Mouse (Mus musculus): ENCODE measurements around the gene Mtfp1. TPM values are rescaled to one million over a fixed set of nuclear protein-coding genes. Genes with fewer than 3 reads are reported as not detected.
"Not testable (repeated sequence)": the region's sequence is repeated elsewhere in the genome, so short reads cannot be mapped to it uniquely, and the experiment has no call there.

Gene Mtfp1
- polyA plus RNA-seq, 1 experiment from 2014 or later: 1.6 TPM

DNA sequence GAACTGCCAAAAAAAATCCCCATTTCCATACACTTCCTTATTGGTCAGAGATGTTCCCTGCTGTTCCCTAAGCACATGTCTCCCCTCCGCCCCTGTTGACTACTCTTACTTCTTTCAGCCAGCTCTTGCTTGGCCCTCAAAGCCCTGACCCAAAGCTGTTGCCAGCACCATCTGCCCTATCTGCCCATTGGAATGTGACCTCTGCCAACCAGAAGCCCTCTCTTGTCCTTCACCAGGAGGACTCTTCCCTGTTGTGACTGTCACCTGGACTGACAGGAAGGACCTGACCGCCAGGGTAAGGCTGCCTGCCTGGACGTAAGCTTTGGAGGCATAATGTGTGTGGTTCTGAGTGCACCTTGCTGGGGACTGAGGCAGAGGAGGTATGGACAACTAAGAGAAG is 26.4 kb upstream of the Mtfp1 start:
- H3K4me3 ChIP-seq (ENCODE audit: inconsistent target): no peak overlapping the region
- H3K36me3 ChIP-seq (ENCODE audit: inconsistent target): no peaks in the 10 kb centered on the region
- no peak overlapping the region for H3K27ac ChIP-seq
- WGBS (ENCODE audit: missing documents): 100% methylated on average over 3 of the region's 3 CpGs
- H3K79me2 ChIP-seq (ENCODE audit: inconsistent target): no peaks in the 10 kb centered on the region

GRCm38 (mm10) chr11:4119635-4120034 is 24.4 kb upstream of the Mtfp1 start:
- 17% methylated on average over 5 of the region's 5 CpGs for WGBS (ENCODE audit: missing documents)
- Histone ChIP-seq H3K4me3 (ENCODE audit: inconsistent target) (no peak overlapping the region), H3K79me2 (ENCODE audit: inconsistent target) (no peaks in the 10 kb centered on the region), H3K36me3 (ENCODE audit: inconsistent target) (no peaks in the 10 kb centered on the region), H3K27ac (no peak overlapping the region)

DNA sequence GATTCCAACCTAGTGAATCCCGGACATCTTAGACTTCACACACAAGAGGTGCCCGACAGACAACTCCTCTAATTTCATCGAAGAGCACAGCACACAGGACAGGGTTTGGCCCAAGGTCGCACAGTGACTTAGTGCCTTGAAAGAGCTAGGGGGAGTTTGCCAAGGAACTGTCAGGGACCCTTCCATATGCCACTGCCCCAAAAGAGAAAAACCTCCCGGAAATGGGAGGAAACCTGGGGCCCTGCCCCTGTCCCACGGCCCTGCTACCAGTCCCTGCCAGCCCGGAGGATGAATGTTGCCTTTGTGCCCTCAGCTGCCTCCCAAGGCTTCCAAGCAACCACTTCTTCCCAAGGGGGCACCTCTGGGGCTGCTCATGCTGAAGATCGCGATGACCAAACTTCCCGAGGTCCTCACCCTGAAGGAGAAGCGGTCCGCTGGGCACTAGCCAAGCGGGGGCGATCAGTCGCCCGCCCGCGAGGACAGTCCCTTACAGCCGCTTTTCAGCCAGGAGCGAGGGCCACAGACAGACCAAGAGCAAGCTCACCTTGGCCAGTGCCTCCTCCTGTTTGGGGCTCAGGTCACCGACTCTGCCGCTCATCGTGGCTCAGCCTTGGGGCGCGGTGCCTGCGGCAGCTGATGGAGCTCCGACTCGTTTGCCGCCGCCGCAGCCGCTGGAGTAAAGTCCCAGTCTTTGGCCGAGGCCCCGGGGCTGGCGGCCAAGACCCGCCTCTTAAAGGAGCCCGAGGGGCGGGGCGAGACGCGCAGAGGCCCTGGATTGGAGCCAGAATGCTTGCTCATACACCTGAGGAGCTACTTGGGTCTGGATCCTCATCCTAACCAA is 23.1 kb upstream of the Mtfp1 start:
- H3K79me2 ChIP-seq (ENCODE audit: inconsistent target): no peaks in the 10 kb centered on the region
- no peak overlapping the region for H3K27ac ChIP-seq
- H3K4me3 ChIP-seq (ENCODE audit: inconsistent target): no peak overlapping the region
- no peaks in the 10 kb centered on the region for H3K36me3 ChIP-seq (ENCODE audit: inconsistent target)
- 1% methylated on average over 41 of the region's 41 CpGs for WGBS (ENCODE audit: missing documents)

GRCm38 (mm10) chr11:4117372-4118071 is 22.3 kb upstream of the Mtfp1 start:
- Histone ChIP-seq H3K4me3 (ENCODE audit: inconsistent target) (no peak overlapping the region), H3K27ac (no peak overlapping the region), H3K36me3 (ENCODE audit: inconsistent target) (no peaks in the 10 kb centered on the region), H3K79me2 (ENCODE audit: inconsistent target) (no peaks in the 10 kb centered on the region)
- 18% methylated on average over 3 of the region's 3 CpGs for WGBS (ENCODE audit: missing documents)

DNA sequence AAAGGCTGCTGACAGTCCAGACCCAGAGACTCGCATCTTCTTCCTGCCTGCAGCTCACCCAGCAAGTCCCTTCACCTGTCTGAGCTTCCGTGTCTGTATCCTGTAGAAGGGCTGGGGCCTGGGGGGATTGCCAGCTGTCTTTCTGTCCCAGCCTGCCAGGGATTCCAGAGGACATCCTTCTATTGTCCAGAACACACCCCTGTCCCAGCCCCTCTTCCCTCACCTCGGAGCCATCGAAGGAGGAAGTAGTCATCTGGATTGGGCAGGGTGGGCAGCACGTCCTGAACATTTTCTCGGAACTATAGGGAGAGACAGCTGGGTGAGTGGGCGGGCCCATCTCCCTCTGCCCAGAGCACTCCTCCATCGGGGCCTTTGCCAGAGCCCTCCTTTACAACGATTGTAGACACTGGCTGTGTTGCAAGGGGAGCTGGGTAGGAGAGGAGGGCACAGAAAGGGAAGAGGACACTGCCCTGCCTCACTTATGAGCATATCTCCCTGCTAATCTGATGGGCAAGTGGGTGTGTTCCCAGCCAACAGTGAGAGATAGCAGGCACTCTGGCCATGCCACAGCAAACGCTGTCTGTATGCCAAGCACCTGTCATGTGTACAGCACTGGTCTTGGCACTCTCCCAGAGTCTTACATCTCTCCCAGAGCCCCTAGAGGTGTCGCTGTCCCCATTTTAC is 21.4 kb upstream of the Mtfp1 start:
- no peak overlapping the region for H3K4me3 ChIP-seq (ENCODE audit: inconsistent target)
- no peaks in the 10 kb centered on the region for H3K36me3 ChIP-seq (ENCODE audit: inconsistent target)
- H3K27ac ChIP-seq: no peak overlapping the region
- WGBS (ENCODE audit: missing documents): 51% methylated on average over 11 of the region's 11 CpGs
- H3K79me2 ChIP-seq (ENCODE audit: inconsistent target): no peaks in the 10 kb centered on the region

GRCm38 (mm10) chr11:4115407-4115806 is 20.2 kb upstream of the Mtfp1 start:
- Histone ChIP-seq H3K27ac (no peak overlapping the region), H3K36me3 (ENCODE audit: inconsistent target) (no peaks in the 10 kb centered on the region), H3K79me2 (ENCODE audit: inconsistent target) (no peaks in the 10 kb centered on the region), H3K4me3 (ENCODE audit: inconsistent target) (no peak overlapping the region)
- 100% methylated on average over 4 of the region's 4 CpGs for WGBS (ENCODE audit: missing documents)

DNA sequence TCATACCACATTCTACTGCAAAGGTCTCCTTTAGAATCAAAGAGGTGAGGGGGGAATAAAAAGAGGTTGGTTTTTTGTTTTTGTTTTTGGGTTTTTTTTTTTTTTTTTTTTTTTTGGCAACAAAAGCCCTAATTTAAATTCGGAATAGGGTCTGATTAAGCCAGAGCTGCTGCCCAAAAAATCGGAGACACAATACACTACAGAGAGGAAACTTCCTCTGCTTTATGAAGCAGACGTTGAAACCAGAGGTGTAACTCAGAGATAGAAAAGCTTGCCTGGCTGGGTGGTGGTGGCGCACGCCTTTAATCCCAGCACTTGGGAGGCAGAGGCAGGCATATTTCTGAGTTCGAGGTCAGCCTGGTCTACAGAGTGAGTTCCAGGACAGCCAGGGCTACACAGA is 19.3 kb upstream of the Mtfp1 start:
- not testable (repeated sequence) for H3K27ac ChIP-seq; H3K4me3 ChIP-seq (ENCODE audit: inconsistent target); H3K36me3 ChIP-seq (ENCODE audit: inconsistent target); H3K79me2 ChIP-seq (ENCODE audit: inconsistent target)
- WGBS (ENCODE audit: missing documents): 89% methylated on average over 6 of the region's 6 CpGs

GRCm38 (mm10) chr11:4113970-4114369 is 18.7 kb upstream of the Mtfp1 start:
- H3K36me3 ChIP-seq (ENCODE audit: inconsistent target): no peaks in the 10 kb centered on the region
- WGBS (ENCODE audit: missing documents): 89% methylated on average over 6 of the region's 6 CpGs

DNA sequence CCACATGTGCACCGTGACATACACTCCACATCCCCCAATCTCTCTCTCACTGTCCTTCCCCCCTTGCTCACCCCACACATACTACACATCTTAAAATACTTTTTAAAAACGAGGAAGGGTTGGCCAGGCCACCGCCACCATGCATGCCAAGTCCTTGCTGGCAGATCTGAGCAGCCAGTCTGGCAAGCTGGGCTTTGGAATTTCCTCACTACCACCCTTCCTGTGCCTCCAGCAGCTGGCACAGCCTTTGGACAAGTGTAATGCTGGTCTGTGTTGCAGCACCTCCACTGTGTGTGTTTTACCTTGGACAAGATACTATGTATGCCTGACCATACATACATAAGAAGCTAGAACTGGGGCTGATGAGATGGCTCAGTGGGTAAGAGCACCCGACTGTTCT is 18.3 kb upstream of the Mtfp1 start:
- H3K36me3 ChIP-seq (ENCODE audit: inconsistent target): no peaks in the 10 kb centered on the region
- H3K4me3 ChIP-seq (ENCODE audit: inconsistent target): no peak overlapping the region
- H3K79me2 ChIP-seq (ENCODE audit: inconsistent target): no peaks in the 10 kb centered on the region
- no peak overlapping the region for H3K27ac ChIP-seq
- WGBS (ENCODE audit: missing documents): 69% methylated on average over 3 of the region's 4 CpGs

More at GRCm38 (mm10) chr11:4113970-4114369, 18.7 kb upstream of the Mtfp1 start:
- H3K79me2 ChIP-seq (ENCODE audit: inconsistent target): no peaks in the 10 kb centered on the region
- H3K4me3 ChIP-seq (ENCODE audit: inconsistent target): no peak overlapping the region
- H3K27ac ChIP-seq: no peak overlapping the region

GRCm38 (mm10) chr11:4112861-4113260 is 17.6 kb upstream of the Mtfp1 start:
- no peak overlapping the region for H3K4me3 ChIP-seq (ENCODE audit: inconsistent target)
- no peaks in the 10 kb centered on the region for H3K79me2 ChIP-seq (ENCODE audit: inconsistent target)
- 100% methylated on average over 6 of the region's 6 CpGs for WGBS (ENCODE audit: missing documents)
- no peaks in the 10 kb centered on the region for H3K36me3 ChIP-seq (ENCODE audit: inconsistent target)
- no peak overlapping the region for H3K27ac ChIP-seq

DNA sequence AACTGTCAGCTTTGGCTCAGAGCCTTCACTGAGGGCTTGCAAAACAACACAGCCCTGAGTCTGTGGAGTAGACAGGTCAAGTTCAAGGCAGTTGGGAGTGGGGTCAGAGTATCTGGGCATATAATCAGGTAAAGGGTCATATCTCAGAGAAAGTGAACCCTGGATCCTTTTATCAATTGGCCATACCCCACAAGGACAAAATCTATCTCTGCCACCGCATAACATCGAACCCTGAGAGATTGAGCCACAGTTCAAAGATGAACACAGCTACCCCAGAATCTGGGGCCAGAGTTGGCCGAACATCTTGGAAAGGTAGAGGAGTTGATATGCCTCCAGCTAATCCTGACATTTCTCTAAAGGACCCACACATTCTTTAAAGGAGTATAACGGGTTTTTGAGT is 16.8 kb upstream of the Mtfp1 start:
- 93% methylated on average over 4 of the region's 4 CpGs for WGBS (ENCODE audit: missing documents)
- Histone ChIP-seq H3K27ac (no peak overlapping the region), H3K79me2 (ENCODE audit: inconsistent target) (no peaks in the 10 kb centered on the region), H3K4me3 (ENCODE audit: inconsistent target) (no peak overlapping the region), H3K36me3 (ENCODE audit: inconsistent target) (no peaks in the 10 kb centered on the region)

DNA sequence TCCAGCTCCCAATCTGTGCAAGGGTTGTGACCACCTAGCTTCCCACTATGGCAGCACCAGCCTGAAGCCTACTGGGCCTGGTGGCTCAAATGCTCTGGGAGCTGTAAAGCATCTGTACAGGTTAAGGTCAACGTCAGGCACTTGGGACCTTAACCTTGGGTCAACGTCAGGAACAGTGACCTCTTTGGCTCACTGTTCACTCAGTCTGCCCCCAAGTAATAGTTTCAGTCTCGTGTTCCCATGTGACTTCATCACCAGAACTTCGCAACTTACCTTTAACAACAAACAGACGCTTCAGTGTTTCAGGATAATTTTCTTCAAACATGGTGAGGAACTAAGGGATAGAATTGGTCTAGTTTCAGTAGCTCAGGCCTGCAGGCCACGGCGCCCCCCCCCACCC is 13.4 kb upstream of the Mtfp1 start:
- Histone ChIP-seq H3K27ac (no peak overlapping the region), H3K36me3 (ENCODE audit: inconsistent target) (no peaks in the 10 kb centered on the region)
- 94% methylated on average over 7 of the region's 7 CpGs for WGBS (ENCODE audit: missing documents)

DNA sequence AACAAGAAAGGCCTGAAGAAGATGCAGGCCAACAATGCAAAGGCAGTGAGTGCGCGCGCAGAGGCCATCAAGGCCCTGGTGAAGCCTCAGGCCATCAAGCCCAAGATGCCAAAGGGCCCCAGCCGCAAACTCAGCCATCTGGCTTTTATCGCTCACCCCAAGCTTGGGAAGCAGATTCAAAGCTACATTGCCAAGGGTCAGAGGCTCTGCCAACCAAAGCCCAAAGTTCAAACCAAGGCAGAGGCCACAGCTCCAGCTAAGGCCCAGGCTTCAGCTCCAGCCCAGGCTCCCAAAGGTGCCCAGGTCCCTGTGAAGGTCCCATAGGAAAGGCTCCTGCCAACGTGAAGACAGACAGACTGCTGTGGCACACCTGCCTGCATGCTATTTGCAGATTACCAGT is 12.7 kb upstream of the Mtfp1 start:
- not testable (repeated sequence) for H3K27ac ChIP-seq; H3K4me3 ChIP-seq (ENCODE audit: inconsistent target); H3K36me3 ChIP-seq (ENCODE audit: inconsistent target); H3K79me2 ChIP-seq (ENCODE audit: inconsistent target)
- 100% methylated on average over 2 of the region's 6 CpGs for WGBS (ENCODE audit: missing documents)

More for the DNA sequence above, 13.4 kb upstream of the Mtfp1 start:
- Histone ChIP-seq H3K4me3 (ENCODE audit: inconsistent target) (no peak overlapping the region), H3K79me2 (ENCODE audit: inconsistent target) (no peaks in the 10 kb centered on the region)

- H3K27ac ChIP-seq: no peak overlapping the region
- no peaks in the 10 kb centered on the region for H3K79me2 ChIP-seq (ENCODE audit: inconsistent target)
- WGBS (ENCODE audit: missing documents): 86% methylated on average over 6 of the region's 6 CpGs
- no peaks in the 10 kb centered on the region for H3K36me3 ChIP-seq (ENCODE audit: inconsistent target)
- H3K4me3 ChIP-seq (ENCODE audit: inconsistent target): no peak overlapping the region
Observed at GRCm38 (mm10) chr11:4105444-4105843, 10.2 kb upstream of the Mtfp1 start.

GRCm38 (mm10) chr11:4104989-4105388 is 9.7 kb upstream of the Mtfp1 start:
- 87% methylated on average over 5 of the region's 5 CpGs for WGBS (ENCODE audit: missing documents)
- Histone ChIP-seq H3K36me3 (ENCODE audit: inconsistent target) (no peaks in the 10 kb centered on the region), H3K4me3 (ENCODE audit: inconsistent target) (no peak overlapping the region), H3K27ac (no peak overlapping the region), H3K79me2 (ENCODE audit: inconsistent target) (no peaks in the 10 kb centered on the region)

All from macrophage (primary cell).